Mouse (Mus musculus): Measurements from ENCODE around the gene Lao1. TPM values are rescaled to one million over a fixed set of nuclear protein-coding genes. Genes with fewer than 3 reads are reported as not detected.

Lao1 gene
- total and polyA plus RNA-seq, 3 experiments = 0.34 to 0.81 TPM; not detected in 1

GRCm38 (mm10) chr4:119008476-119008875 is 47.1 kb downstream of the Lao1 start:
- Histone ChIP-seq H3K4me1 (ENCODE audit: control insufficient read depth in 1 of 2, insufficient read depth in 2 of 2) (peaks cover 3 to 8% of the 10 kb centered on the region in 2 experiments; a peak in 3 of 4 replicates), H3K9ac (ENCODE audit: insufficient read depth, low read depth) (no peak overlapping the region), H3K36me3 (replicated peaks in 1 of 2; ENCODE audit: control insufficient read depth in 1 of 2, insufficient read depth in 1 of 2, low read length in 1 of 2) (no peaks in the 10 kb centered on the region), H3K27ac (ENCODE audit: insufficient read depth, low read depth) (no peak overlapping the region), H3K9me3 (replicated peaks; ENCODE audit: low read length) (no peaks in the 10 kb centered on the region), H3K4me2 (ENCODE audit: insufficient read depth, low read depth, poor library complexity, severe bottlenecking) (no peak overlapping the region), H3K79me2 (replicated peaks; ENCODE audit: control insufficient read depth, extremely low read depth, insufficient read depth, poor library complexity, severe bottlenecking) (no peaks in the 10 kb centered on the region), H3K4me3 (replicated peaks in 1 of 3; ENCODE audit: low read depth in 2 of 3, low read length in 2 of 3, poor library complexity in 1 of 3) (no peak overlapping the region), H3K27me3 (replicated peaks) (no peaks in the 10 kb centered on the region)
- dilution Hi-C loops (cut with MboI; ENCODE audit: extremely low pct_ligation_motif_present, extremely low pct_unique_long_range_greater_than_20kb, low sequenced_read_pairs) (no loop called here), in situ Hi-C loops (cut with MboI; ENCODE audit: low pct_ligation_motif_present, low pct_unique_long_range_greater_than_20kb, low sequenced_read_pairs) (loop anchor here (10.0 kb wide), 1 partner anchor 116 kb away; no protein-coding TSS in a partner anchor)
- TF ChIP-seq PAX5 (IDR thresholded peaks at IDR 0.05; ENCODE audit: low read length) = no peak
- no peak for TF ChIP-seq ZKSCAN1 (IDR thresholded peaks at IDR 0.05; ENCODE audit: borderline replicate concordance, low read depth, low read length)
- TF ChIP-seq USF1 (IDR thresholded peaks at IDR 0.05; ENCODE audit: low read depth, low read length) = no peak
- TF ChIP-seq E2F4 (IDR thresholded peaks at IDR 0.05; ENCODE audit: insufficient replicate concordance, low read depth, low read length) = no peak
- no peak for TF ChIP-seq UBTF (IDR thresholded peaks at IDR 0.05; ENCODE audit: low read depth, low read length)
- no peak for TF ChIP-seq CHD2 (IDR thresholded peaks at IDR 0.05; ENCODE audit: low read length)
- TF ChIP-seq MEF2A (IDR thresholded peaks at IDR 0.05; ENCODE audit: borderline replicate concordance, low read depth, low read length) = no peak
- no peak for TF ChIP-seq RAD21 (IDR thresholded peaks at IDR 0.05; ENCODE audit: low read depth, low read length)
- no peak for TF ChIP-seq CHD1 (IDR thresholded peaks at IDR 0.05; ENCODE audit: low read depth, low read length)
- no peak for TF ChIP-seq MXI1 (IDR thresholded peaks at IDR 0.05; ENCODE audit: low read depth, low read length)
- TF ChIP-seq EP300 (IDR thresholded peaks at IDR 0.05; ENCODE audit: low read length) = no peak
- TF ChIP-seq MYC (IDR thresholded peaks at IDR 0.05; ENCODE audit: low read depth, low read length) = no peak
- no peak for TF ChIP-seq HCFC1 (IDR thresholded peaks at IDR 0.05; ENCODE audit: low read depth, low read length)
- TF ChIP-seq ETS1 (conservative IDR thresholded peaks at IDR 0.05; ENCODE audit: low read depth, low read length) = no peak
- no peak for DNase-seq (ENCODE audit: extremely low read depth)

GRCm38 (mm10) chr4:119009814-119010213 is 48.4 kb downstream of the Lao1 start:
- Histone ChIP-seq H3K27ac (ENCODE audit: insufficient read depth, low read depth) (no peak overlapping the region), H3K4me2 (ENCODE audit: insufficient read depth, low read depth, poor library complexity, severe bottlenecking) (no peak overlapping the region), H3K36me3 (replicated peaks in 1 of 2; ENCODE audit: control insufficient read depth in 1 of 2, insufficient read depth in 1 of 2, low read length in 1 of 2) (no peaks in the 10 kb centered on the region), H3K4me3 (replicated peaks in 1 of 3; ENCODE audit: low read depth in 2 of 3, low read length in 2 of 3, poor library complexity in 1 of 3) (no peak overlapping the region), H3K4me1 (ENCODE audit: control insufficient read depth in 1 of 2, insufficient read depth in 2 of 2) (peaks cover 3 to 7% of the 10 kb centered on the region in 2 experiments; a peak in 3 of 4 replicates), H3K9ac (ENCODE audit: insufficient read depth, low read depth) (no peak overlapping the region), H3K9me3 (replicated peaks; ENCODE audit: low read length) (no peaks in the 10 kb centered on the region), H3K27me3 (replicated peaks) (no peaks in the 10 kb centered on the region), H3K79me2 (replicated peaks; ENCODE audit: control insufficient read depth, extremely low read depth, insufficient read depth, poor library complexity, severe bottlenecking) (no peaks in the 10 kb centered on the region)
- DNase-seq (ENCODE audit: extremely low read depth) = no peak
- peak; percentile 22; the same call in 1 of the 2 replicates for TF ChIP-seq ETS1 (conservative IDR thresholded peaks at IDR 0.05; ENCODE audit: low read depth, low read length)
- TF ChIP-seq BHLHE40 (IDR thresholded peaks at IDR 0.05; ENCODE audit: low read depth, low read length) = peak; percentile 50; the same call in 1 of the 2 replicates
- TF ChIP-seq POLR2AphosphoS2 (IDR thresholded peaks at IDR 0.05; ENCODE audit: low read depth, low read length) = no peak
- dilution Hi-C loops (cut with MboI; ENCODE audit: extremely low pct_ligation_motif_present, extremely low pct_unique_long_range_greater_than_20kb, low sequenced_read_pairs) = no loop called here
- in situ Hi-C loops (cut with MboI; ENCODE audit: low pct_ligation_motif_present, low pct_unique_long_range_greater_than_20kb, low sequenced_read_pairs) = loop anchor here (10.0 kb wide), 1 partner anchor 115 kb away; no protein-coding TSS in a partner anchor

Measured in CH12.LX (cell line).